Comparison of ENCODE assay signal across 10 mouse cellular contexts in the genomic region with DNA sequence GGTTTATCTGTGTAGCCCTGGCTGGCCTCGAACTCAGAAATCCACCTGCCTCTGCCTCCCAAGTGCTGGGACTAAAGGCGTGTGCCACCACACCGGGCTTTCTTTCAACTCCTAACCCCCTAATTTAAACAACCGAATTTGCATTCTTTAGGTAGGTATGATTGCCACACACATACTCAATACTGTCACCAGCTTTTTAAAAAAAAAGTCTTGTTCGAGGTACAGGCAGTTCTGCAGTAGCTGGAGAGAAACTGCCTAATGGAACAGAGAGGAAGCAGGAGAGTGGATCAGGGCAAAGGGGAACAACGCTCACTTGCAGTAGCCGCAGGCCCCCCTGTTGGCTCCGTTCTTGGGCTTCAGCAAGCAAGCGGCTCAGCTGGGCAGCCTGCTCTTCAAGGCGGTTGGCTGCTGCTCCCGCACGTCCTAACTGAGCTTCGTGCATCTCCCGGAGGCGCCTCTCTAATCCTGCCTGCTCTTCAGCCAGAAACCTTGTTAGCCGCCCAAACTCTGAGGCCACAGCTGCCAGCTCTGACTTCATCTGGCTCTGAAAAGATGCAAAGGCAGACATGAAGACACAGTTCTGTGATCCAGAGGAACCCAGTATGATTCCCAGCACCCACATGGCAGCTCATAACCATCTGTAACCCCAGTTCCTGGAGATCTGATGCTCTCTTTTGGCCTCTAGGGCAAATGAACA. TPM values are rescaled to one million over a fixed set of nuclear protein-coding genes. Genes with fewer than 3 reads are reported as not detected.
A peak's percentile ranks its signal among the peaks of the same experiment; 100 is the strongest.
DNase-seq lines count a peak whose midpoint lies in the region; ATAC-seq and TF ChIP-seq lines count a peak whose summit lies in the region.
"Had no signal": no experiment of that assay in that cellular context is flagged by ENCODE, and none has a peak within 500 bp of the region (broad histone marks: within the 10 kb centered on the region; RNA-seq: fewer than 3 reads in every experiment).

No protein-coding gene starts in this region.

- peaks cover 33% of the 10 kb centered on the region for H3K36me3 ChIP-seq in intestine, embryonic 16.5 days (ENCODE audit: control insufficient read depth, insufficient read depth, low read length)
- peaks cover 42% of the 10 kb centered on the region for H3K36me3 ChIP-seq in intestine, embryonic 15.5 days
- peaks cover 77% of the 10 kb centered on the region for H3K36me3 ChIP-seq in thymus, adult 2 months (ENCODE audit: control insufficient read depth, insufficient read depth, low read length)
- H3K36me3 ChIP-seq in hindbrain, embryonic 12.5 days, result peaks cover 93% of the 10 kb centered on the region

- peak overlapping the region; percentile 20; the same call in 1 of the 2 replicates for H3K27ac ChIP-seq in intestine, embryonic 16.5 days (ENCODE audit: low read length)
- no peak overlapping the region for H3K27ac ChIP-seq in intestine, embryonic 15.5 days
- H3K27ac ChIP-seq in thymus, adult 2 months (ENCODE audit: control insufficient read depth, insufficient read depth, low read length), result no peak overlapping the region
- H3K27ac ChIP-seq in hindbrain, embryonic 12.5 days, result no peak overlapping the region
- H3K27ac ChIP-seq: neural tube, embryonic 12.5 days had no signal

- no peak for TF ChIP-seq CTCF in thymus, adult 2 months (IDR thresholded peaks at IDR 0.05; ENCODE audit: borderline replicate concordance, control insufficient read depth, extremely low read depth, insufficient read depth, low read length, poor library complexity)

- intact Hi-C loops in gastrocnemius, postnatal 36 days (cut with DNase I), result no loop called here

- peak; percentile 20 for DNase-seq in urinary bladder, postnatal 10 days (ENCODE audit: low spot score)
- DNase-seq in urinary bladder, adult 2 months (ENCODE audit: low spot score), result no peak
- peak; percentile 23 to 28 for DNase-seq in gastrocnemius, postnatal 36 days
- DNase-seq in thymus, adult 2 months, result no peak
- DNase-seq: spleen, adult 18-20 months had no signal

- WGBS in intestine, embryonic 16.5 days, result 69% methylated on average over 16 of the region's 16 CpGs
- WGBS in intestine, embryonic 15.5 days, result 62% methylated on average over 16 of the region's 16 CpGs
- 92% methylated on average over 16 of the region's 16 CpGs for WGBS in thymus, adult 2 months
- WGBS in hindbrain, embryonic 12.5 days, result 78% methylated on average over 16 of the region's 16 CpGs

- no peaks in the 10 kb centered on the region for H3K27me3 ChIP-seq in intestine, embryonic 16.5 days (replicated peaks; ENCODE audit: control insufficient read depth, insufficient read depth, low read length)
- H3K27me3 ChIP-seq in intestine, embryonic 15.5 days (replicated peaks), result no peaks in the 10 kb centered on the region
- no peaks in the 10 kb centered on the region for H3K27me3 ChIP-seq in thymus, adult 2 months (ENCODE audit: control insufficient read depth, insufficient read depth, low read length)
- H3K27me3 ChIP-seq in hindbrain, embryonic 12.5 days, result no peaks in the 10 kb centered on the region
- H3K27me3 ChIP-seq: limb, embryonic 12.5 days; neural tube, embryonic 12.5 days had no signal

- H3K9ac ChIP-seq in intestine, embryonic 16.5 days (ENCODE audit: low read depth, low read length), result 0 out of 2 replicates have a peak overlapping the region, but pooled peaks have one; percentile 11
- no peak overlapping the region for H3K9ac ChIP-seq in intestine, embryonic 15.5 days
- no peak overlapping the region for H3K9ac ChIP-seq in hindbrain, embryonic 12.5 days
- H3K9ac ChIP-seq: limb, embryonic 12.5 days; neural tube, embryonic 12.5 days had no signal

- H3K4me1 ChIP-seq in intestine, embryonic 16.5 days (ENCODE audit: control insufficient read depth, insufficient read depth, low read length), result peaks cover 3% of the 10 kb centered on the region; the same call in 1 of the 2 replicates
- no peaks in the 10 kb centered on the region for H3K4me1 ChIP-seq in intestine, embryonic 15.5 days (replicated peaks)
- no peaks in the 10 kb centered on the region for H3K4me1 ChIP-seq in thymus, adult 2 months (replicated peaks; ENCODE audit: control insufficient read depth, insufficient read depth, low read length)
- H3K4me1 ChIP-seq in hindbrain, embryonic 12.5 days, result no peaks in the 10 kb centered on the region
- H3K4me1 ChIP-seq: limb, embryonic 12.5 days; neural tube, embryonic 12.5 days had no signal

- H3K4me3 ChIP-seq in intestine, embryonic 16.5 days (ENCODE audit: low read length), result no peak overlapping the region
- no peak overlapping the region for H3K4me3 ChIP-seq in intestine, embryonic 15.5 days (replicated peaks)
- H3K4me3 ChIP-seq in thymus, adult 2 months (ENCODE audit: control insufficient read depth, insufficient read depth, low read length), result no peak overlapping the region
- no peak overlapping the region for H3K4me3 ChIP-seq in hindbrain, embryonic 12.5 days
- H3K4me3 ChIP-seq: limb, embryonic 12.5 days; neural tube, embryonic 12.5 days had no signal

- TF ChIP-seq POLR2A in thymus, adult 2 months (IDR thresholded peaks at IDR 0.05; ENCODE audit: control insufficient read depth, extremely low read depth, insufficient read depth, low read length, poor library complexity), result no peak

- no peak for ATAC-seq in intestine, embryonic 16.5 days
- ATAC-seq in intestine, embryonic 15.5 days, result no peak
- no peak for ATAC-seq in hindbrain, embryonic 12.5 days (ENCODE audit: low FRiP score)

- H3K4me2 ChIP-seq in intestine, embryonic 16.5 days (ENCODE audit: low read depth, low read length), result no peak overlapping the region
- no peak overlapping the region for H3K4me2 ChIP-seq in intestine, embryonic 15.5 days (replicated peaks)
- no peak overlapping the region for H3K4me2 ChIP-seq in hindbrain, embryonic 12.5 days (replicated peaks)
- H3K4me2 ChIP-seq: limb, embryonic 12.5 days; neural tube, embryonic 12.5 days had no signal

- H3K9me3 ChIP-seq in intestine, embryonic 16.5 days (ENCODE audit: control insufficient read depth, low read length), result no peaks in the 10 kb centered on the region
- H3K9me3 ChIP-seq in intestine, embryonic 15.5 days, result no peaks in the 10 kb centered on the region
- no peaks in the 10 kb centered on the region for H3K9me3 ChIP-seq in hindbrain, embryonic 12.5 days (replicated peaks)
- H3K9me3 ChIP-seq: limb, embryonic 12.5 days; neural tube, embryonic 12.5 days had no signal

RNA-seq across cellular contexts. Expression of gene Trim41, which starts 8.3 kb away (rescaled TPM):
- 4.1 and 5.9 TPM in 2 replicates for polyA plus RNA-seq in intestine, embryonic 16.5 days (2015; fragmentation: Nextera tagmentation; extraction: Ambion mirVana)
- polyA plus RNA-seq in intestine, embryonic 15.5 days (2015; fragmentation: Nextera tagmentation; extraction: Ambion mirVana), result 4.1 and 6.4 TPM in 2 replicates
- polyA plus RNA-seq in urinary bladder, adult 2 months (2012; rRNA removed), result 34.8 and 37.5 TPM in 2 replicates
- total RNA-seq in gastrocnemius, postnatal 36 days (2021), result 10 to 100 TPM; 17.2 to 22.6 TPM
- 41.7 and 41.9 TPM in 2 replicates for polyA plus RNA-seq in thymus, adult 2 months (2012; rRNA removed)
- 6.4 and 7.1 TPM in 2 replicates for polyA plus RNA-seq in hindbrain, embryonic 12.5 days (2016; fragmentation: Nextera tagmentation; extraction: Ambion mirVana)

RNA-seq across cellular contexts. Expression of gene Rack1, which starts 8.8 kb away (rescaled TPM):
- 713 and 755 TPM in 2 replicates for polyA plus RNA-seq in intestine, embryonic 16.5 days (2015; fragmentation: Nextera tagmentation; extraction: Ambion mirVana)
- polyA plus RNA-seq in intestine, embryonic 15.5 days (2015; fragmentation: Nextera tagmentation; extraction: Ambion mirVana), result 815 and 831 TPM in 2 replicates
- polyA plus RNA-seq in urinary bladder, adult 2 months (2012; rRNA removed), result 1,217 and 1,275 TPM in 2 replicates
- 100 to 1,000 TPM; 299 to 361 TPM for total RNA-seq in gastrocnemius, postnatal 36 days (2021)
- 3,906 and 3,990 TPM in 2 replicates for polyA plus RNA-seq in thymus, adult 2 months (2012; rRNA removed)
- 442 and 512 TPM in 2 replicates for polyA plus RNA-seq in hindbrain, embryonic 12.5 days (2016; fragmentation: Nextera tagmentation; extraction: Ambion mirVana)

RNA-seq across cellular contexts. Expression of gene Trim7, which starts 17.1 kb away (rescaled TPM):
- 0.78 and 1.2 TPM in 2 replicates for polyA plus RNA-seq in intestine, embryonic 16.5 days (2015; fragmentation: Nextera tagmentation; extraction: Ambion mirVana)
- 1.1 and 2.7 TPM in 2 replicates for polyA plus RNA-seq in intestine, embryonic 15.5 days (2015; fragmentation: Nextera tagmentation; extraction: Ambion mirVana)
- 14.9 and 16.1 TPM in 2 replicates for polyA plus RNA-seq in urinary bladder, adult 2 months (2012; rRNA removed)
- total RNA-seq in gastrocnemius, postnatal 36 days (2021), result 10 to 100 TPM; 48.2 to 49.7 TPM
- 11.6 and 13.0 TPM in 2 replicates for polyA plus RNA-seq in thymus, adult 2 months (2012; rRNA removed)
- 0.70 and 1.6 TPM in 2 replicates for polyA plus RNA-seq in hindbrain, embryonic 12.5 days (2016; fragmentation: Nextera tagmentation; extraction: Ambion mirVana)

RNA-seq across cellular contexts. Expression of gene Gm12184, which starts 17.6 kb away (rescaled TPM):
- polyA plus RNA-seq in intestine, embryonic 16.5 days (2015; fragmentation: Nextera tagmentation; extraction: Ambion mirVana), result 1.3 and 1.4 TPM in 2 replicates
- 3.7 and 5.4 TPM in 2 replicates for polyA plus RNA-seq in intestine, embryonic 15.5 days (2015; fragmentation: Nextera tagmentation; extraction: Ambion mirVana)
- 20.8 and 23.2 TPM in 2 replicates for polyA plus RNA-seq in urinary bladder, adult 2 months (2012; rRNA removed)
- under 1 TPM; 0.61 to 0.91 TPM for total RNA-seq in gastrocnemius, postnatal 36 days (2021)
- 8.1 and 20.2 TPM in 2 replicates for polyA plus RNA-seq in thymus, adult 2 months (2012; rRNA removed)
- 7.2 and 10.0 TPM in 2 replicates for polyA plus RNA-seq in hindbrain, embryonic 12.5 days (2016; fragmentation: Nextera tagmentation; extraction: Ambion mirVana)

Comparison
In these comparisons a context has a peak if more than half of its experiments do, and no peak if none do; other contexts are left out.
1. DNase-seq: peak in urinary bladder, postnatal 10 days (single experiment) and gastrocnemius, postnatal 36 days (2 of 2); none in urinary bladder, adult 2 months (single experiment) and thymus, adult 2 months (single experiment).